Mouse (Mus musculus) cerebellum, adult 2 months (tissue): Measurements from ENCODE around the gene Ppp6r2.

Experiments used
- CTCF ChIP-seq: fragments of 200-500 bp; IDR thresholded peaks from 2 replicates; pipeline ENCODE4 v1.5.1; 2011; ENCODE audit warnings: low read depth, mild to moderate bottlenecking, control low read depth, low read length, moderate library complexity, borderline replicate concordance; ENCODE audit not compliant: insufficient read depth
- POLR2A ChIP-seq: fragments of 200-500 bp; IDR thresholded peaks from 2 replicates; pipeline ENCODE4 v1.6.1; 2011; ENCODE audit warnings: low read length, control low read depth, borderline replicate concordance; ENCODE audit not compliant: insufficient read depth

DNA sequence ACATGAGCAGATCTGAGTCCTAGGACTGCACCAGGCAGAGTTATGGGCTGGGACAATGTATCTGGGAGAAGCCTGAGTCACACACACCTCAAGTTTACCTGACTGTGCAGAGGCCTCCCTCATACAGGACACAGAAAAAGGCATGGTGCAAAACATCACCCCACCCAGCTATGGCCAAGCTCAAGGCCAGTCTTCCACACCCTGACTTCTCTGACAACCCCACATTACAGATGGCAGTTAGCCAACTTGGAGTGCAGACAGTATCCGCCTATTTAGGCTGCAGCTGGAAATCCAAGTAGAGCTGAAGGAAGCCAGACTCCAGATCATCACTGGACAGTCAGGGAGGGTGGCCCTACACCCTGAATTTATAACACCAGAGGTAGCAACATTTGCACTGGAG is 85.1 kb downstream of the Ppp6r2 start:
- TF ChIP-seq CTCF = no peak
- TF ChIP-seq POLR2A = no peak
